Mouse (Mus musculus): ENCODE data around the gene Bco2.

Bco2 gene

DNA sequence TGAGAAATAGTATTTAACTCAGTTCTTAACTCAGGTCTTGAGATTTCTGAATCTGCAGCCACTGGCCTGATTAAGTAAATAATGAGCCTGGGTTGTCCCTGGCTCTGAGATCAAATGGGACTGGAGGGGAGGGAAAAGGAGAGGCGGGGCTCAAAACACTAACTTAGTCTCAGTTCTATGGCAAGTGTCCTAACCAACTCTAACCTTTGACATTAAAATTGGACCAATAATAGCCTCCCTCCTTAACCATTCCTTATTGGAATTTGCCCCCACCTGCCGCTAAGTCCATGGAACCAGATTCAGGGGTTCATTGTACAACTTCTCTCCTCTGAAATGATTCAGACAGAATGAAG, at the start of gene Bco2:
Gene Bco2, minus strand, starts transcription at position 88 of the 353 bp plus-strand sequence.
- no peak for DNase-seq (ENCODE audit: low read depth in 2 of 2, low spot score in 2 of 2)

DNA sequence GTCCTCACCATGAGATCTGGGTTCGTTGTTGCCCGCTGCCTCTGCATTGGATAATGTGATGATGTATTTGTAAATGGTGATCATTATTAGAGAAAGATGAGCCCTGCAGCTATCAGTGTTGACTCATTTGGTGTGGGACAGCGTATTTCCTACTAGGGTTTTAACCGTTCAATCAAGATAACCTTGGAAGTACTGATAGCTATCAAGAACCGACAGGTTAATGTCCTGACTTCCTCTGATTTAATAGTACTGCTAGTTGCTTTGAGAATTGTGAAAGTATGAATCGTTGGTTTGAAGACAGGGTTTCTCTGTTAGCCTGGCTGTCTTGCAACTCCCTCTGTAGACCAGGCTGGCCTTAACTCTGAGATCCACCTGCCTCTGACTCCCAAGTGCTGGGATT, 49.4 kb upstream of the Bco2 start:
- no peak for DNase-seq (ENCODE audit: low read depth in 2 of 2, low spot score in 2 of 2)

DNA sequence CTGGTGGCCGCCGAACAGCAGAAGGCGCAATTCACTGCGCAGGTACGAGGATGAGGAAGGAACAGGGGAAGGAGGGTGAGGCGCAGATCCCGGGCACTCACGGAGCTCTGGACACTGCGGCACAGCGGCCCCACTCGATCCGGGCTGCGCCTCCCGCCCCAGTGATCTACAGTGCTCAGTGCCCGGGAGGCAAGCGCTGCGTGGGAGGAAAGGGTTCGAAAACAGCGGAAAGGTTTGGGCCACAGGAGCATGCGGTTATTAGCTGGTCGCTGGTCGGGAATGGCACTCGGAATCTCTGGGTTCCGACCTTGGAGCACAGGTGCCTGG, 49.0 kb upstream of the Bco2 start:
- DNase-seq (ENCODE audit: low read depth in 2 of 2, low spot score in 2 of 2) = no peak

GRCm38 (mm10) chr9:50603189-50603997, 48.4 kb upstream of the Bco2 start, which contains the start of the genes Sdhd and Timm8b:
Gene Sdhd, minus strand, starts transcription at chr9:50603812.
Gene Timm8b, plus strand, starts transcription at chr9:50603910.
- DNase-seq (ENCODE audit: low read depth in 2 of 2, low spot score in 2 of 2) = peak; percentile 90

DNA sequence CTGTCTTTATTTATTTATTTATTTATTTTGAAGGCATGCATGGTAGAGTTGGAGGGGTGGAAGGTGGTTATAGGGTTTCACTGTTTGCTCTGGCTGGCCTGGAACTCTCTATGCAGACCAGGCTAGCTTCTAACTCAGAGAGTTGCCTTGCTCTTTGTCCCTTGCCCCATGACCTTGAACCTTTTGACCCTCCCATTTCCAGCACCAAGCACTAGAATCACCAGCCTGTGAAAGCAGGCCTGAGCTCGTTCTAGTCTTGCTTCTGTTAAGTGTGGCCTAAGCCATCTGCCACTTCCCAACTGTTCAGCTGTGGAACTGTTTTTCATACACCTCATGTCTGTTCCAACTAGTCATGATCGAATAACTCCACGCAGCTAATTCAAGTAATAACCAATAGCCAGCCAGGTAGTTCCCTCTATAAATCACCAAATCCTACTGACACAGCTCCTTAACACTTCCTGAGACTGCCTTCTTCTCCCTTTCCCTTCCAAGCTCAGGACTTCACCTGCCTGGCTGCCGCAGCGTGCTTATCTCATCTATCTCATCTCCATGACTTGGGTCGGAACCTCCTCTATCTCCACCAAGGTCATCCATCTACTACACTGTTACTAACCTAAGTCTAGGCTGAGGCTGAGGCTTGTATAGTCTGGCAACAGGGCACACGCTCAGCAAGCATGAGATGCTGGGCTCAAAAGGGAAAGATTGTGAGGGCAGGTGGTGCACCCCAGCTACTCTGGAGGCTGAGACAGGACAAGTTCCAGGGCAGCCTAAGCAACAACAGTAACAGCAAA, 47.3 kb upstream of the Bco2 start:
- no peak for DNase-seq (ENCODE audit: low read depth in 2 of 2, low spot score in 2 of 2)

- no peak for DNase-seq (ENCODE audit: low read depth in 2 of 2, low spot score in 2 of 2)
Observed at GRCm38 (mm10) chr9:50601536-50601935, 46.6 kb upstream of the Bco2 start.

DNA sequence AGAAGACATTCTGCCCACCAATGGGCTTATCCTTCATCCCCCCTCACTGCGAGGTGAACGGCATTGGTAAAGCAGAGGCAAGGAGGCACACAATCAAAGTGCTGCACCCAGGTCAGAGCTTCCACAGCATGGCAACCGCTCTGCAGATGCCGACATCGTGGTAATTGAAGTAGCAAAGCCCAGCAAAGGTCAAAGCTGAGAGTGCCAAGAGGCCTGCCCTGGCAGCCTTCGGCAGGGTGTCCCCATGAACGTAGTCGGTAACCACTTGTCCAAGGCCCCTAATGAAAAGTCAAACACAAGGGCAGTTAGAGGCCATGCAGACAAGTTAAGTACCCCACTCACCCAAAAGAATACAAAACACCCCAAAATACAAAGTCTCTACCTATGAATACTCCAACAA, 42.0 kb upstream of the Bco2 start:
- no peak for DNase-seq (ENCODE audit: low read depth in 2 of 2, low spot score in 2 of 2)

DNA sequence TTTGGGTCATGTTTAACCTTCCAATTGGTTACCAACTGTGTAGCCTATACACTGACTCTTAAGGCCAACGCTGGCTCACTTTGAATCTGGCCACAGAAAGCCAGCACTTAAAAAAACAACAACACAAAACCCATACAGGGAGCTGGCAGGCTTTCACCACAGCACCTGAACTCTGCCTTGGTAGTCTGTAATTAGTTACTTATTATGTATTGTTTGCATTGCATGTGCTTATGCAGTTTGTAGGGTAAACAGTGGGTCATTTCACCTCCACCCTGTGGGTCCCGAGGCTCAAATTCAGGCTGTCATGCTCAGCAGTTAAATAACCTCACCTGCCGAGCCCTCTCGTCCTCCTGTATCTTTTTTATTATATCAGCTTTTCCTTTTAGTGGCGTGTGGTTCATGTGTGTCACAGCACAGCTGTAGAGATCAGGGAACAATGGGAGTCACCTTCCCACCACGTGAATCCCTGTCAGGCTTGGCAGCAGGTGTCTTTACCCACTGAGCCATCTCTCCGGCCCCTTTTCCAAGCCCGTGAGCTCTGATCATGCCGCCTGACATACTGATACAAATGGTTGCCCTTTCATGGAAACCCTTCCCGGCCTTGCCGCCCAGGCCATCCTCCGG, 39.9 kb upstream of the Bco2 start:
- no peak for DNase-seq (ENCODE audit: low read depth in 2 of 2, low spot score in 2 of 2)

DNA sequence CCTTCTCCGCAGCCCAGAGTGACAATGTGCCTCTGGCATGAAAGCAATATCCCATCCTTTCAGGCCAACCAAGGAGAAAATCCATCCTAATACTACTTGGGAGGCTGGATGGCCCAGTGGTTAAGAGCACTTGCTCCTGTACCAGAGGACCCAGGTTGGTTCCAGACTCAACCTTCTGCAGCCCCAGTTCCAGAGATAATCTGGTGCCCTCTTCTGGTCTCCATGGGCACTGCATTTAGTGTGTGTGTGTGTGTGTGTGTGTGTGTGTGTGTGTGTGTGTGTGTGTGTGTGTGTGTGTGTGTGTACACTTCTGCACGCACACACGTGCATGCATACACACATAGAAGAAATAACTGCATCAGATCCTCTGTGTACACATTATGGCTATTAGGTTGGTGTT, 38.6 kb upstream of the Bco2 start:
- DNase-seq (ENCODE audit: low read depth in 2 of 2, low spot score in 2 of 2) = peak; percentile 39 to 53

- DNase-seq (ENCODE audit: low read depth in 2 of 2, low spot score in 2 of 2) = no peak
Observed at GRCm38 (mm10) chr9:50592955-50593354, 38.0 kb upstream of the Bco2 start.

DNA sequence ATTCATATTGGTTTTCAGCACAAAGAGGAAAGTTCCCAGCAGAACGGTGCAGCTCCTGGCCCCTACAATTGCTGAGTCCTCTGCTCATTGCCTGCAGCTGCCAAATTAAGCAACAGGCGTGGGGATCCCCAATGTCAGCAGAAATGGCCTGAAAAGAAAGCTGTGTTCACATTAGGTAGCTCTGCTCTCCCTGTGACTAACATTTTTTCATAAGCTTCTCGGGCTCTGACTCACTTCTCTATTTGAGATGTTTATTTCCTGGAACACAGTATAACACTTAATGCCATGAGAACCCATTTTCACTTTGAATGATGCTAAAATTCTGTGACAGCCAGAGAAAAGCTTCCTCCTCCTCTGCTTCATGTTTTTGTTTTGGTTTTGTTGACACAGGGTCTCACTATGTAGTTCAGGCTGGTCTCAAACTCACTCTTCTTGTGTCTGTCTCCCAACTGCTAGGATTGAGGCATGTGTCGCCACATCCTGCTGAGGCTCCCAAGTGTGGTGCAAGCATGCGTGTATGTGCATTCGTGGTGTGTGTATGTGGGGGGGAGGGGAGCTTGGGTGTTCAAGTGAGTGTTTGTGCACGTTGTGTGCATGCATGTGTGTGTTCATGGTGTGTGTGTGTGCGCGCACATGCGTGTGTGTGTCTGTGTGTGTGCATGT, 36.0 kb upstream of the Bco2 start:
- DNase-seq (ENCODE audit: low read depth in 2 of 2, low spot score in 2 of 2) = no peak

- DNase-seq (ENCODE audit: low read depth in 2 of 2, low spot score in 2 of 2) = no peak
Observed at GRCm38 (mm10) chr9:50586955-50587354, 32.0 kb upstream of the Bco2 start.

DNA sequence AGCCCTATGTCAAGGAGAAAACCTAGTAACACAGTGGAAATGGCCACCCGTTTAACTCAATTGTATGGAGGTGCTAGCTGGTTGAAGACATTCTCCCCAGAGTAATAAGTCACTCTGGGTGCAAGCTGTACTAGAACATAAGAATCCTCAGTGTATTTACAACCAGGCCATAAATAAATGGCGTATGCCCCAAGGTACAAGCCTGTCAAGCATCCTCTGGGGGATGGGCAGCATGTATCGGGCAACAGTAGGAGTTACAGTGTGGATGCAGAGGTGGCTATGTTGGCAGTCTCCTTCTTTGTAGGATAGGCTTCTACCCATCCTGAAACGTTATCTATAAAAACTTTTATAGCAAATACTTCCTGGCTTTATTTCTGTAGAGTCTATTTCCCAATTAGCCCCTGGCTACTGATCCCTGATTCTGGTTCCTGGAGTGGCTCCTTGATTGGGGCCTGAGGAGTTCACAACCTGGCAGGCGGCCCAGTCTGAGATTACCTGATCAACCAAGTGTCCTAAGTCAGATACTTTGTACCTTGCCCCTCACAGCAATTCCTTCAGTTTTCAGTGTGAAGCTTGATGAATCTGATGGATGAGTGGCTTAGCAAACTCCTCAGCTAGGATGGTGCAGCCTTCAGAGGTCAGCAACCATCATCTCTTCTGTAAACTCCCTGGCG, 30.3 kb upstream of the Bco2 start:
- DNase-seq (ENCODE audit: low read depth in 2 of 2, low spot score in 2 of 2) = no peak

DNA sequence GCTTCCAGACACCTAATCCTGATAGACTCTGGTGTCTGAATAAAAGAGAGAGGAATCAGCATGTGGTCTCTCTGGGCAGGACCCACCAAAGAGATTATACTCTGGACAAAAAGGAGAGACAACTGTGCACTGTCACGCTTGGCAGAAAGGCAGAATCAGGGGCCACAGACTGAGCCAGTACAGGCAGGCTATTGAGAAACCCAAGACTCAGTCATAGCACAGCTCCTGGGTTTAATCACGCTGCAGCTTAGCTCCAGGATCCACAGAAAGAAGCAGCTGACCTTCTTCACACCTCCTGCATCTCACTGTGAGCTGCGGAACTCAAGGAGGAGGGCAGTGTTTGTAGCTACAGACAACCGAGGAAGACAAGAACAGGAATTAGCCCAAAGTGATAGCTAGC, 25.4 kb upstream of the Bco2 start:
- DNase-seq (ENCODE audit: low read depth in 2 of 2, low spot score in 2 of 2) = no peak

GRCm38 (mm10) chr9:50569599-50570525, 14.9 kb upstream of the Bco2 start:
- DNase-seq (ENCODE audit: low read depth in 2 of 2, low spot score in 2 of 2) = no peak

DNA sequence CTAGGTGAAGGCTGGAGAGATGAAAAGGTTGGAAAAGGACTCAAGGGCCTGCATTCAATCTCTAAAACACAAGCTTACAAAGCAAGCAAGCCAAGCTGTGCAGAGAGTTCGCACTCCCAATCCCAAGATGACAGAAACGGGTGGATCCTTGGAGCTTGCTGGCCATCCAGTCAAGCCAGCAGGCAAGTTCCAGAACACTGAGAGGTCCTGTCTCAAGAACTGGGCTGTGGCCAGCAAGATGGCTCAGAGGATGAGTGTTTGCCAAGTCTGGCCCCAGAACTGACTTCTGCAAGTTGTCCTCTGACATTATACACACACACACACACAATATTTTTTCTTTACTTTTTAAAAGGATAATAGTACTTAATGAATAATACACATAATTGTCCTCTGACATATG, 12.9 kb upstream of the Bco2 start:
- DNase-seq (ENCODE audit: low read depth in 2 of 2, low spot score in 2 of 2) = no peak

- DNase-seq (ENCODE audit: low read depth in 2 of 2, low spot score in 2 of 2) = no peak
Observed at GRCm38 (mm10) chr9:50567372-50567771, 12.4 kb upstream of the Bco2 start.

DNA sequence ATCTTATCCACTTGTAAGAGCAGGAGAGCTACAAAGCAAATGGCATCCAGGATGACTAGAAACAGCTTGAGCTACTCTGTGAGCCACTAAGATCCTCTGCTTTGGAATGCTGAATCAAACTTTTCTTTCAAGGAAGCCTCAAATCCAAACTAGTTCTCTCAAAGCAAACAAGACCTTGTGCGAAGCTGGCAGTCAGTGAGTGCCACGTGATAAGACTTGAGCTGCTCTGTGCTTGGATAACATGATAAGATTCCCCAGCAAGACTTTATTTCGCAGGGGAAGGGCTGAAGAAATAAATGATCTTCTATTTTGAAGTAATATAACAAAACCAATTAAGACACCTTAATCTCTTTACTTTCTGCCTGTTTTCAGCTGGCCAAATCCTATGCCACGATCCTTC, 11.0 kb upstream of the Bco2 start:
- DNase-seq (ENCODE audit: low read depth in 2 of 2, low spot score in 2 of 2) = no peak

GRCm38 (mm10) chr9:50565173-50565572, 10.2 kb upstream of the Bco2 start:
- no peak for DNase-seq (ENCODE audit: low read depth in 2 of 2, low spot score in 2 of 2)

- no peak for DNase-seq (ENCODE audit: low read depth in 2 of 2, low spot score in 2 of 2)
Observed at GRCm38 (mm10) chr9:50561918-50562360, 7.0 kb upstream of the Bco2 start.

All from CD8-positive naive resting alpha-beta T cell, adult 2 months (primary cell).